31 mouse cellular contexts compared by ENCODE assay signal in the genomic region with DNA sequence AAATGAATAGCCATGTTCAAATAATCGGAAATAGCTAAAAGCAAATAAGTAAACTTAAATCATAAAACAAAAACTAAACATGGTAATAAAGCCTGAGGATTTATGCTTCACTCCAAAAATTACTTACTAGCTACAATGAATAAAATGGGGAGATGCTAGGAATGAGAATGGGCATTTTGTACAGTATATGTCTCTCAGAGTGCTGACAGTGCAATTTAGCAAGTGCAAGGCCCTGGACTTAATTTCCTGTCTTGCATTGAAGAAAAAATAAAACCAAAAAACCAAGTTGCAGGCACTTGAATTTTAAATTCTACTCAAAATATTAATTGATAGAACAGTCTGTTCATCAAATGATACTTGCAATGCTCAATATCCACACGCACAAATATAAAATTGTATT.
"Had no signal": no experiment of that assay in that cellular context is flagged by ENCODE, and none has a peak within 500 bp of the region (broad histone marks: within the 10 kb centered on the region; RNA-seq: fewer than 3 reads in every experiment).

No protein-coding gene starts in this region.

- H3K4me2 ChIP-seq: limb, embryonic 12.5 days; limb, embryonic 13.5 days; limb, embryonic 15.5 days; liver, embryonic 11.5 days; liver, embryonic 12.5 days; liver, embryonic 13.5 days; liver, embryonic 15.5 days; lung, embryonic 14.5 days; lung, embryonic 15.5 days; midbrain, embryonic 11.5 days; midbrain, embryonic 12.5 days; midbrain, embryonic 13.5 days; midbrain, embryonic 15.5 days had no signal

- ATAC-seq: liver, embryonic 12.5 days; liver, postnatal 0 days; lung, postnatal 0 days; midbrain, embryonic 13.5 days; midbrain, embryonic 15.5 days; midbrain, embryonic 16.5 days had no signal

- H3K4me3 ChIP-seq: limb, embryonic 10.5 days; limb, embryonic 12.5 days; limb, embryonic 13.5 days; limb, embryonic 15.5 days; liver, embryonic 12.5 days; liver, embryonic 13.5 days; liver, embryonic 15.5 days; lung, embryonic 15.5 days; megakaryocyte, embryonic 14.5 days; midbrain, embryonic 10.5 days; midbrain, embryonic 12.5 days; midbrain, embryonic 13.5 days; midbrain, embryonic 15.5 days; myocyte had no signal

- H3K27me3 ChIP-seq: limb, embryonic 12.5 days; limb, embryonic 13.5 days; limb, embryonic 15.5 days; liver, embryonic 12.5 days; liver, embryonic 13.5 days; liver, embryonic 15.5 days; lung, embryonic 15.5 days; megakaryocyte, embryonic 14.5 days; midbrain, embryonic 12.5 days; midbrain, embryonic 13.5 days; midbrain, embryonic 15.5 days had no signal

- DNase-seq: left cerebral cortex, postnatal 4 days; liver; liver, embryonic 13.5 days; liver, postnatal 0 days; lung, adult 18-20 months; lung, adult 2 months; lung, embryonic 14.5 days; lung, postnatal 10 days; lung, postnatal 14 days; lung, postnatal 36 days; lung, postnatal 4 days; midbrain, embryonic 14.5 days had no signal

- H3K27ac ChIP-seq: limb, embryonic 10.5 days; limb, embryonic 12.5 days; limb, embryonic 13.5 days; limb, embryonic 15.5 days; liver, embryonic 12.5 days; liver, embryonic 13.5 days; liver, embryonic 14.5 days; liver, embryonic 15.5 days; lung, embryonic 15.5 days; macrophage; midbrain, embryonic 10.5 days; midbrain, embryonic 12.5 days; midbrain, embryonic 13.5 days; midbrain, embryonic 15.5 days had no signal

- H3K9ac ChIP-seq: limb, embryonic 12.5 days; limb, embryonic 13.5 days; limb, embryonic 15.5 days; liver, embryonic 12.5 days; liver, embryonic 13.5 days; liver, embryonic 14.5 days; liver, embryonic 15.5 days; liver, postnatal 0 days; lung, embryonic 14.5 days; lung, embryonic 15.5 days; midbrain, embryonic 12.5 days; midbrain, embryonic 13.5 days; midbrain, embryonic 15.5 days had no signal

- H3K9me3 ChIP-seq: limb, embryonic 10.5 days; limb, embryonic 12.5 days; limb, embryonic 13.5 days; limb, embryonic 15.5 days; liver, embryonic 12.5 days; liver, embryonic 13.5 days; liver, embryonic 15.5 days; lung, embryonic 15.5 days; megakaryocyte, embryonic 14.5 days; midbrain, embryonic 10.5 days; midbrain, embryonic 12.5 days; midbrain, embryonic 13.5 days; midbrain, embryonic 15.5 days had no signal

- H3K36me3 ChIP-seq: limb, embryonic 10.5 days; limb, embryonic 12.5 days; limb, embryonic 13.5 days; limb, embryonic 15.5 days; liver, embryonic 12.5 days; liver, embryonic 13.5 days; liver, embryonic 15.5 days; lung, embryonic 15.5 days; midbrain, embryonic 10.5 days; midbrain, embryonic 12.5 days; midbrain, embryonic 13.5 days; midbrain, embryonic 15.5 days had no signal

- H3K4me1 ChIP-seq: limb, embryonic 12.5 days; limb, embryonic 15.5 days; liver, embryonic 12.5 days; liver, embryonic 13.5 days; liver, embryonic 15.5 days; lung, embryonic 15.5 days; megakaryocyte, embryonic 14.5 days; midbrain, embryonic 10.5 days; midbrain, embryonic 12.5 days; midbrain, embryonic 13.5 days; midbrain, embryonic 15.5 days had no signal
